10 mouse cellular contexts compared by ENCODE assay signal in the genomic region with DNA sequence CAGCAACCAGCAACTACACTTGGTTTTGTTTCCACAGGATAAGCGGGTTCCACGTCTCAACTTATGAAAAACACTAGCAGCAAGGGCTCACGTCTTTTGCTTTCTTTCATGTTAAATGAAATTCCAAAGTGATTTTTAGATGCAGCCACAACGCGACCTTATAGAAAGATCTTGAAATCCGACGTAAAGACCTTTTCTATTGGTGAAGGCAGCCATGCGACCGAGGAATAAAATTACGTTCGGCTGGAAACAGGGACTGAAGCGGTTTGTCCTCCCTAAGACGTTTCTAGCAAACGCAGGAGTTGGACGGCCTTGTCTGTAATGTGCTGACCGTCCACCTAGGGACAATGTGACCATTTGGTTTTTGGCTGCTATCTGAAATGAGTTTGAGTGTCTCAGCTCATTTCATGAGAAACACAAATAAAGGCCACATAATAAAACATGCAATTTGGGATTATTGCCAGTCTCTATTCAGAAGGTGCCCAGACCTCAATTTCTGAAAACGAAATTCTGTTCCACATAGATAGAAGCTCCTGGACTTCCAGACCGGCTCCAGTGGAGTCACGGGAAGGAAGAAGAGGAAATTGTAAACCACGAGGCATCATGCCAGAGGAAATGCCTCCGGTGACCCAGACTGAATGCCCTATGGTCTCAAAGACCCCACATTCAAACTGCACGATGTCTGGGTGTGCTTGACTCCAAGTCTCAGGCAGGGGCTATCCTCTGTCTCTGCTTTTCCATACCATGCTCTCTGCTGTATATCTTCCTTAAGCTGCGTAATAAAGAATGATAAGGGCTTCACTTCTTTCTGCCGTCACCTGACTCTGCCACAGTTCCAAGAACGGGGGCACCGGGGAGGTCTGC. TPM values are rescaled to one million over a fixed set of nuclear protein-coding genes. Genes with fewer than 3 reads are reported as not detected.
A peak's percentile ranks its signal among the peaks of the same experiment; 100 is the strongest.
DNase-seq lines count a peak whose midpoint lies in the region; ATAC-seq and TF ChIP-seq lines count a peak whose summit lies in the region.
"Had no signal": no experiment of that assay in that cellular context is flagged by ENCODE, and none has a peak within 500 bp of the region (broad histone marks: within the 10 kb centered on the region; RNA-seq: fewer than 3 reads in every experiment).

No protein-coding gene starts in this region.

- H3K4me3 ChIP-seq in lung, embryonic 14.5 days (ENCODE audit: low read depth, low read length), result peak overlapping the region; percentile 11
- H3K4me3 ChIP-seq in embryonic facial prominence, embryonic 15.5 days (replicated peaks), result peak overlapping the region; percentile 20
- H3K4me3 ChIP-seq in intestine, postnatal 0 days (ENCODE audit: low read depth, low read length), result 0 out of 2 replicates have a peak overlapping the region, but pooled peaks have one; percentile 4

- WGBS in lung, embryonic 14.5 days, result 36% methylated on average over 26 of the region's 26 CpGs
- 44% methylated on average over 26 of the region's 26 CpGs for WGBS in embryonic facial prominence, embryonic 15.5 days
- 67% methylated on average over 26 of the region's 26 CpGs for WGBS in intestine, postnatal 0 days

- no peaks in the 10 kb centered on the region for H3K27me3 ChIP-seq in lung, embryonic 14.5 days (ENCODE audit: insufficient read depth, low read length)
- no peaks in the 10 kb centered on the region for H3K27me3 ChIP-seq in embryonic facial prominence, embryonic 15.5 days
- H3K27me3 ChIP-seq in intestine, postnatal 0 days (replicated peaks; ENCODE audit: control insufficient read depth, insufficient read depth, low read length), result no peaks in the 10 kb centered on the region
- H3K27me3 ChIP-seq: Patski had no signal

- H3K36me3 ChIP-seq in lung, embryonic 14.5 days (ENCODE audit: insufficient read depth), result no peaks in the 10 kb centered on the region
- no peaks in the 10 kb centered on the region for H3K36me3 ChIP-seq in embryonic facial prominence, embryonic 15.5 days
- no peaks in the 10 kb centered on the region for H3K36me3 ChIP-seq in intestine, postnatal 0 days (ENCODE audit: control insufficient read depth, insufficient read depth)

- peak; percentile 63 for DNase-seq in lung, embryonic 14.5 days
- DNase-seq in lung, adult 18-20 months, result no peak
- peak; percentile 15 for DNase-seq in lung, postnatal 36 days
- DNase-seq in yolk sac, embryonic 10.5 days (ENCODE audit: low spot score), result no peak

- peak overlapping the region; percentile 87 for H3K27ac ChIP-seq in lung, embryonic 14.5 days (ENCODE audit: low read depth)
- H3K27ac ChIP-seq in embryonic facial prominence, embryonic 15.5 days (replicated peaks), result no peak overlapping the region; the same call in 1 of the 2 replicates
- H3K27ac ChIP-seq in intestine, postnatal 0 days (ENCODE audit: low read depth, low read length), result no peak overlapping the region

- peak overlapping the region; percentile 29 for H3K9ac ChIP-seq in lung, embryonic 14.5 days
- no peak overlapping the region for H3K9ac ChIP-seq in embryonic facial prominence, embryonic 15.5 days
- H3K9ac ChIP-seq in intestine, postnatal 0 days (ENCODE audit: low read depth, low read length), result no peak overlapping the region

- no peaks in the 10 kb centered on the region for H3K9me3 ChIP-seq in lung, embryonic 14.5 days (ENCODE audit: low read depth, low read length)
- H3K9me3 ChIP-seq in embryonic facial prominence, embryonic 15.5 days (replicated peaks), result no peaks in the 10 kb centered on the region
- no peaks in the 10 kb centered on the region for H3K9me3 ChIP-seq in intestine, postnatal 0 days (ENCODE audit: control insufficient read depth)

- H3K4me2 ChIP-seq in lung, embryonic 14.5 days, result peak overlapping the region; percentile 56
- peak overlapping the region; percentile 42 for H3K4me2 ChIP-seq in embryonic facial prominence, embryonic 15.5 days (replicated peaks)
- peak overlapping the region; percentile 47 for H3K4me2 ChIP-seq in intestine, postnatal 0 days (replicated peaks; ENCODE audit: low read depth)

- ATAC-seq in lung, embryonic 14.5 days (ENCODE audit: insufficient read depth), result no peak
- ATAC-seq in embryonic facial prominence, embryonic 15.5 days (ENCODE audit: insufficient number of reproducible peaks, low FRiP score, low TSS enrichment, low read depth), result no peak
- no peak for ATAC-seq in intestine, postnatal 0 days
- ATAC-seq in megakaryocyte, adult 5-6 weeks (ENCODE audit: poor library complexity, severe bottlenecking), result no peak
- ATAC-seq in activated CD4-positive, CD25-positive, alpha-beta regulatory T cell, adult 4 months, result no peak
- ATAC-seq: Patski had no signal

- H3K4me1 ChIP-seq in lung, embryonic 14.5 days (ENCODE audit: insufficient read depth), result peaks cover 10% of the 10 kb centered on the region; the same call in 1 of the 2 replicates
- H3K4me1 ChIP-seq in embryonic facial prominence, embryonic 15.5 days, result peaks cover 13% of the 10 kb centered on the region
- H3K4me1 ChIP-seq in intestine, postnatal 0 days (replicated peaks; ENCODE audit: control insufficient read depth, insufficient read depth, low read length), result no peaks in the 10 kb centered on the region

- TF ChIP-seq CTCF in lung, embryonic 14.5 days (IDR thresholded peaks at IDR 0.05; ENCODE audit: low read depth), result no peak
- no peak for TF ChIP-seq CTCF in intestine, postnatal 0 days (IDR thresholded peaks at IDR 0.05; ENCODE audit: low read depth)

RNA-seq across cellular contexts. Expression of a gene that starts 33.3 kb away (rescaled TPM):
- not detected in 2 replicates for polyA plus RNA-seq in lung, embryonic 14.5 days (2014; fragmentation: Nextera tagmentation; extraction: Ambion mirVana)
- polyA plus RNA-seq in embryonic facial prominence, embryonic 15.5 days (2015; fragmentation: Nextera tagmentation; extraction: Ambion mirVana), result not detected in 2 replicates
- not detected in 2 replicates for polyA plus RNA-seq in intestine, postnatal 0 days (2015; fragmentation: Nextera tagmentation; extraction: Ambion mirVana)
- not detected in 2 replicates for total RNA-seq in megakaryocyte, adult 5-6 weeks (2015)
- total RNA-seq in megakaryocyte, adult 5-6 weeks (2017), result not detected in 2 replicates
- not detected for polyA plus RNA-seq in activated CD4-positive, CD25-positive, alpha-beta regulatory T cell, adult 4 months (2017; shearing (Covaris generic))
- total RNA-seq: hematopoietic stem cell, adult 5-6 weeks had no signal
- polyA plus RNA-seq: Patski had no signal

Comparison
In these comparisons a context has a peak if more than half of its experiments do, and no peak if none do; other contexts are left out.
1. DNase-seq: peak in lung, embryonic 14.5 days (single experiment) and lung, postnatal 36 days (single experiment); none in lung, adult 18-20 months (0 of 2) and yolk sac, embryonic 10.5 days (single experiment).
2. Peak in every context shown above with its lines, with median percentiles within 50 percentile points of each other: H3K4me2 ChIP-seq and H3K4me3 ChIP-seq.